Mouse (Mus musculus) midbrain, embryonic 15.5 days (tissue): ENCODE results near the gene Zbtb22. TPM values are rescaled to one million over a fixed set of nuclear protein-coding genes. Genes with fewer than 3 reads are reported as not detected.
"Not testable (repeated sequence)": the region's sequence is repeated elsewhere in the genome, so short reads cannot be mapped to it uniquely, and the experiment has no call there.

Experiments used
- ATAC-seq: fragments of 200-750 bp; cut with Nextera tagmentation; replicated peaks from 2 replicates; pipeline ENCODE4 v1.8.0; 2017; ENCODE audit warnings: moderate TSS enrichment
- H3K27ac ChIP-seq: fragments of 300-500 bp; sonication (generic); 2 replicates; pipeline ENCODE4 v1.5.1; 2015; ENCODE audit warnings: mild to moderate bottlenecking, inconsistent platforms
- H3K27me3 ChIP-seq: fragments of 300-500 bp; sonication (generic); replicated peaks from 2 replicates; pipeline ENCODE4 v1.6.1; 2015; ENCODE audit warnings: inconsistent platforms
- H3K36me3 ChIP-seq: fragments of 300-500 bp; sonication (generic); replicated peaks from 2 replicates; pipeline ENCODE4 v1.6.1; 2015; ENCODE audit warnings: inconsistent platforms
- H3K4me1 ChIP-seq: fragments of 300-500 bp; sonication (generic); 2 replicates; pipeline ENCODE4 v1.6.1; 2015; ENCODE audit warnings: inconsistent platforms
- H3K4me2 ChIP-seq: fragments of 300-500 bp; sonication (generic); 2 replicates; pipeline ENCODE4 v1.6.1; 2015; ENCODE audit warnings: inconsistent platforms, mild to moderate bottlenecking, moderate library complexity
- H3K4me3 ChIP-seq: fragments of 300-500 bp; sonication (generic); 2 replicates; pipeline ENCODE4 v1.5.1; 2015; ENCODE audit warnings: mild to moderate bottlenecking, inconsistent platforms
- H3K9ac ChIP-seq: fragments of 300-500 bp; sonication (generic); 2 replicates; pipeline ENCODE4 v1.6.1; 2015; ENCODE audit warnings: mild to moderate bottlenecking, inconsistent platforms
- H3K9me3 ChIP-seq: fragments of 300-500 bp; sonication (generic); 2 replicates; pipeline ENCODE4 v1.6.1; 2016; ENCODE audit warnings: inconsistent platforms
- WGBS: fragments of 180-500 bp; shearing (Covaris S2); methylation state at CpG from one replicate; pipeline ENCODE4 v1.1.7; 2015; ENCODE audit warnings: mixed read lengths; 5-methylcytosine and 5-hydroxymethylcytosine counted together
- polyA plus RNA-seq: library from polyadenylated mRNA; unstranded; fragments of >200 nt; fragmentation: Nextera tagmentation; extraction: Ambion mirVana; gene quantifications from 2 replicates; pipeline ENCODE4 v1.2.1, GENCODE M21; 2015

Zbtb22 gene
- polyA plus RNA-seq, 1 experiment from 2014 or later, result 18.1 TPM

- Histone ChIP-seq H3K9ac (no peak overlapping the region), H3K9me3 (no peaks in the 10 kb centered on the region), H3K4me1 (no peaks in the 10 kb centered on the region), H3K4me3 (no peak overlapping the region), H3K36me3 (no peaks in the 10 kb centered on the region), H3K4me2 (no peak overlapping the region), H3K27ac (no peak overlapping the region), H3K27me3 (no peaks in the 10 kb centered on the region)
- 46% methylated on average over 6 of the region's 6 CpGs for WGBS
- ATAC-seq, result no peak
Observed at GRCm38 (mm10) chr17:33897114-33897794, 18.4 kb upstream of the Zbtb22 start.

- H3K27ac ChIP-seq, H3K4me2 ChIP-seq, H3K4me3 ChIP-seq, H3K36me3 ChIP-seq, H3K9me3 ChIP-seq, H3K4me1 ChIP-seq, ATAC-seq, H3K27me3 ChIP-seq, H3K9ac ChIP-seq: not testable (repeated sequence)
- 91% methylated on average over 4 of the region's 4 CpGs for WGBS
Observed at GRCm38 (mm10) chr17:33898193-33898592, 17.5 kb upstream of the Zbtb22 start.

GRCm38 (mm10) chr17:33899642-33900041, 16.1 kb upstream of the Zbtb22 start:
- H3K27ac ChIP-seq, result no peak overlapping the region
- ATAC-seq, result no peak
- H3K9me3 ChIP-seq, result no peaks in the 10 kb centered on the region
- no peaks in the 10 kb centered on the region for H3K36me3 ChIP-seq
- H3K4me3 ChIP-seq, result no peak overlapping the region
- H3K9ac ChIP-seq, result no peak overlapping the region
- 83% methylated on average over 4 of the region's 4 CpGs for WGBS
- H3K27me3 ChIP-seq, result no peaks in the 10 kb centered on the region
- H3K4me2 ChIP-seq, result no peak overlapping the region
- no peaks in the 10 kb centered on the region for H3K4me1 ChIP-seq

GRCm38 (mm10) chr17:33900281-33900988, 15.3 kb upstream of the Zbtb22 start:
- Histone ChIP-seq H3K27ac (no peak overlapping the region), H3K36me3 (no peaks in the 10 kb centered on the region), H3K9ac (no peak overlapping the region), H3K27me3 (no peaks in the 10 kb centered on the region), H3K4me2 (no peak overlapping the region), H3K9me3 (no peaks in the 10 kb centered on the region), H3K4me3 (no peak overlapping the region), H3K4me1 (no peaks in the 10 kb centered on the region)
- 75% methylated on average over 7 of the region's 7 CpGs for WGBS
- ATAC-seq, result no peak

- no peak overlapping the region for H3K4me2 ChIP-seq
- no peaks in the 10 kb centered on the region for H3K36me3 ChIP-seq
- no peak overlapping the region for H3K27ac ChIP-seq
- WGBS, result 82% methylated on average over 4 of the region's 4 CpGs
- no peak for ATAC-seq
- H3K4me1 ChIP-seq, result no peaks in the 10 kb centered on the region
- H3K27me3 ChIP-seq, result no peaks in the 10 kb centered on the region
- H3K4me3 ChIP-seq, result no peak overlapping the region
- no peak overlapping the region for H3K9ac ChIP-seq
- no peaks in the 10 kb centered on the region for H3K9me3 ChIP-seq
Observed at GRCm38 (mm10) chr17:33900989-33901314, 14.8 kb upstream of the Zbtb22 start.

GRCm38 (mm10) chr17:33901653-33902052, 14.1 kb upstream of the Zbtb22 start:
- Histone ChIP-seq H3K36me3 (no peaks in the 10 kb centered on the region), H3K4me1 (no peaks in the 10 kb centered on the region), H3K4me2 (no peak overlapping the region), H3K9me3 (no peaks in the 10 kb centered on the region), H3K27ac (no peak overlapping the region), H3K27me3 (no peaks in the 10 kb centered on the region), H3K4me3 (no peak overlapping the region), H3K9ac (no peak overlapping the region)
- WGBS, result 74% methylated on average over 4 of the region's 4 CpGs
- no peak for ATAC-seq

- Histone ChIP-seq H3K4me1 (no peaks in the 10 kb centered on the region), H3K4me2 (no peak overlapping the region), H3K27ac (no peak overlapping the region), H3K4me3 (no peak overlapping the region), H3K27me3 (no peaks in the 10 kb centered on the region), H3K9me3 (no peaks in the 10 kb centered on the region), H3K9ac (no peak overlapping the region), H3K36me3 (no peaks in the 10 kb centered on the region)
- no peak for ATAC-seq
- 75% methylated on average over 4 of the region's 4 CpGs for WGBS
Observed at GRCm38 (mm10) chr17:33902079-33902478, 13.6 kb upstream of the Zbtb22 start.

GRCm38 (mm10) chr17:33902491-33902890, 13.2 kb upstream of the Zbtb22 start:
- H3K4me2 ChIP-seq, result no peak overlapping the region
- no peaks in the 10 kb centered on the region for H3K27me3 ChIP-seq
- H3K27ac ChIP-seq, result no peak overlapping the region
- no peaks in the 10 kb centered on the region; the same call in 1 of the 2 replicates for H3K4me1 ChIP-seq
- WGBS, result 84% methylated on average over 7 of the region's 7 CpGs
- no peak overlapping the region for H3K4me3 ChIP-seq
- no peaks in the 10 kb centered on the region for H3K36me3 ChIP-seq
- no peak overlapping the region for H3K9ac ChIP-seq
- ATAC-seq, result no peak
- no peaks in the 10 kb centered on the region for H3K9me3 ChIP-seq

GRCm38 (mm10) chr17:33903911-33904651, 11.6 kb upstream of the Zbtb22 start:
- not testable (repeated sequence) for H3K27me3 ChIP-seq, H3K9me3 ChIP-seq, H3K4me2 ChIP-seq, ATAC-seq, H3K9ac ChIP-seq, H3K4me3 ChIP-seq, H3K4me1 ChIP-seq, H3K36me3 ChIP-seq, H3K27ac ChIP-seq
- WGBS, result 74% methylated on average over 6 of the region's 6 CpGs

- H3K27ac ChIP-seq, H3K4me2 ChIP-seq, H3K9ac ChIP-seq, H3K27me3 ChIP-seq, H3K36me3 ChIP-seq, H3K9me3 ChIP-seq, ATAC-seq, H3K4me3 ChIP-seq, H3K4me1 ChIP-seq: not testable (repeated sequence)
- 36% methylated on average over 3 of the region's 4 CpGs for WGBS
Observed at GRCm38 (mm10) chr17:33904835-33905234, 10.9 kb upstream of the Zbtb22 start, which contains the start of gene Platr17. Gene Platr17 (plus strand): TSS chr17:33905135.

GRCm38 (mm10) chr17:33908331-33909076, 7.2 kb upstream of the Zbtb22 start:
- Histone ChIP-seq H3K9ac (peak overlapping the region; percentile 82), H3K27ac (peak overlapping the region; percentile 86), H3K36me3 (peaks cover 8% of the 10 kb centered on the region), H3K4me1 (peaks cover 24% of the 10 kb centered on the region), H3K9me3 (no peaks in the 10 kb centered on the region), H3K4me2 (peak overlapping the region; percentile 93), H3K27me3 (no peaks in the 10 kb centered on the region), H3K4me3 (peak overlapping the region; percentile 70)
- WGBS, result under 1% methylated on average over 42 of the region's 44 CpGs
- peak; percentile 16 for ATAC-seq
